Mouse (Mus musculus): ENCODE data around the gene Ect2. TPM values are rescaled to one million over a fixed set of nuclear protein-coding genes. Genes with fewer than 3 reads are reported as not detected.

Ect2 gene
- total and polyA plus RNA-seq, 3 experiments = 29.9 to 38.9 (median 36.7) TPM

GRCm38 (mm10) chr3:27054766-27055165 lies 98.9 kb downstream of the Ect2 start:
- in situ Hi-C loops (cut with MboI; ENCODE audit: low pct_ligation_motif_present, low pct_unique_long_range_greater_than_20kb, low sequenced_read_pairs) (no loop called here), dilution Hi-C loops (cut with MboI; ENCODE audit: extremely low pct_ligation_motif_present, extremely low pct_unique_long_range_greater_than_20kb, low sequenced_read_pairs) (no loop called here)
- H3K79me2 ChIP-seq (replicated peaks; ENCODE audit: control insufficient read depth, extremely low read depth, insufficient read depth, poor library complexity, severe bottlenecking) = no peaks in the 10 kb centered on the region
- no peaks in the 10 kb centered on the region for H3K27me3 ChIP-seq (replicated peaks)
- TF ChIP-seq UBTF (IDR thresholded peaks at IDR 0.05; ENCODE audit: low read depth, low read length) = no peak
- TF ChIP-seq NELFE (IDR thresholded peaks at IDR 0.05; ENCODE audit: low read depth, low read length) = no peak
- TF ChIP-seq RCOR1 (conservative IDR thresholded peaks at IDR 0.05; ENCODE audit: low read depth, low read length) = no peak
- no peak for TF ChIP-seq ZKSCAN1 (IDR thresholded peaks at IDR 0.05; ENCODE audit: borderline replicate concordance, low read depth, low read length)
- no peak for TF ChIP-seq CHD2 (IDR thresholded peaks at IDR 0.05; ENCODE audit: low read length)
- no peak for TF ChIP-seq MAFK (IDR thresholded peaks at IDR 0.05; ENCODE audit: insufficient replicate concordance, low read length)
- H3K27ac ChIP-seq (ENCODE audit: insufficient read depth, low read depth) = no peak overlapping the region
- no peak for DNase-seq (ENCODE audit: extremely low read depth)
- H3K4me2 ChIP-seq (ENCODE audit: insufficient read depth, low read depth, poor library complexity, severe bottlenecking) = no peak overlapping the region
- H3K9ac ChIP-seq (ENCODE audit: insufficient read depth, low read depth) = no peak overlapping the region
- no peaks in the 10 kb centered on the region; a peak in 1 of 4 replicates for H3K4me1 ChIP-seq (ENCODE audit: control insufficient read depth in 1 of 2, insufficient read depth in 2 of 2)
- no peak overlapping the region for H3K4me3 ChIP-seq (replicated peaks in 1 of 3; ENCODE audit: low read depth in 2 of 3, low read length in 2 of 3, poor library complexity in 1 of 3)
- no peaks in the 10 kb centered on the region for H3K36me3 ChIP-seq (replicated peaks in 1 of 2; ENCODE audit: control insufficient read depth in 1 of 2, insufficient read depth in 1 of 2, low read length in 1 of 2)
- H3K9me3 ChIP-seq (replicated peaks; ENCODE audit: low read length) = no peaks in the 10 kb centered on the region

Other genes starting within 250 kb of the Ect2 start
- 8.5 and 9.1 TPM in 2 replicates for gene Nceh1, start 29.1 kb upstream of the Ect2 start, total RNA-seq (2012; rRNA removed)
- gene Nceh1, start 29.1 kb upstream of the Ect2 start, total RNA-seq (2014; rRNA removed) = 11.8 and 12.3 TPM in 2 replicates
- gene Nceh1, start 29.1 kb upstream of the Ect2 start, polyA plus RNA-seq (2012; ENCODE audit: insufficient read length, low read depth) = 8.1 and 9.2 TPM in 2 replicates
- 0.17 TPM in 2 replicates for gene Tnfsf10, start 163.2 kb upstream of the Ect2 start, total RNA-seq (2012; rRNA removed)
- 1.0 TPM in 2 replicates for gene Tnfsf10, start 163.2 kb upstream of the Ect2 start, total RNA-seq (2014; rRNA removed)
- 0.69 and 0.79 TPM in 2 replicates for gene Tnfsf10, start 163.2 kb upstream of the Ect2 start, polyA plus RNA-seq (2012; ENCODE audit: insufficient read length, low read depth)
- not detected in 2 replicates for gene Ghsr, start 217.5 kb upstream of the Ect2 start, total RNA-seq (2012; rRNA removed)
- gene Ghsr, start 217.5 kb upstream of the Ect2 start, total RNA-seq (2014; rRNA removed) = not detected in 2 replicates
- not detected in 2 replicates for gene Ghsr, start 217.5 kb upstream of the Ect2 start, polyA plus RNA-seq (2012; ENCODE audit: insufficient read length, low read depth)

All from CH12.LX (cell line).